Mouse (Mus musculus) lung, embryonic 16.5 days (tissue): ENCODE data around the gene Frs2. TPM values are rescaled to one million over a fixed set of nuclear protein-coding genes. Genes with fewer than 3 reads are reported as not detected.

Experiments used
- ATAC-seq: fragments of 200-750 bp; cut with Nextera tagmentation; 2 replicates; pipeline ENCODE4 v1.8.0; 2017; ENCODE audit warnings: low read depth, mild to moderate bottlenecking, moderate library complexity
- H3K27ac ChIP-seq: fragments of 300-500 bp; sonication (generic); 2 replicates; pipeline ENCODE4 v1.5.1; 2014; ENCODE audit warnings: mild to moderate bottlenecking, control low read depth, low read length
- H3K27me3 ChIP-seq: fragments of 300-500 bp; sonication (generic); 2 replicates; pipeline ENCODE4 v1.6.1; 2014; ENCODE audit warnings: low read depth, low read length, mixed read lengths; ENCODE audit not compliant: control insufficient read depth, insufficient read depth
- H3K36me3 ChIP-seq: fragments of 300-500 bp; sonication (generic); 2 replicates; pipeline ENCODE4 v1.6.1; 2014; ENCODE audit warnings: low read length; ENCODE audit not compliant: control insufficient read depth, insufficient read depth
- H3K4me1 ChIP-seq: fragments of 300-500 bp; sonication (generic); replicated peaks from 2 replicates; pipeline ENCODE4 v1.6.1; 2014; ENCODE audit warnings: low read length, mixed read lengths; ENCODE audit not compliant: control insufficient read depth, insufficient read depth
- H3K4me2 ChIP-seq: fragments of 300-500 bp; sonication (generic); 2 replicates; pipeline ENCODE4 v1.6.1; 2014; ENCODE audit warnings: low read depth, low read length, control low read depth
- H3K4me3 ChIP-seq: fragments of 300-500 bp; sonication (generic); 2 replicates; pipeline ENCODE4 v1.5.1; 2014; ENCODE audit warnings: mild to moderate bottlenecking, low read length, control low read depth
- H3K9ac ChIP-seq: fragments of 300-500 bp; sonication (generic); 2 replicates; pipeline ENCODE4 v1.6.1; 2014; ENCODE audit warnings: low read length, control low read depth
- H3K9me3 ChIP-seq: fragments of 300-500 bp; sonication (generic); 2 replicates; pipeline ENCODE4 v1.6.1; 2016; ENCODE audit warnings: low read length; ENCODE audit not compliant: control insufficient read depth
- WGBS: fragments of 180-500 bp; shearing (Covaris S2); extraction: QIAGEN DNeasy Blood & Tissue Kit; methylation state at CpG from one replicate; pipeline ENCODE4 v1.1.7; 2014; 5-methylcytosine and 5-hydroxymethylcytosine counted together
- polyA plus RNA-seq: library from polyadenylated mRNA; unstranded; fragments of >200 nt; fragmentation: Nextera tagmentation; extraction: Ambion mirVana; gene quantifications from 2 replicates; pipeline ENCODE4 v1.2.1, GENCODE M21; 2015

Gene Frs2
- polyA plus RNA-seq, 1 experiment from 2014 or later: 20.8 TPM

- no peak overlapping the region for H3K9ac ChIP-seq
- ATAC-seq: no peak
Observed at GRCm38 (mm10) chr10:117173111-117173510, 24.8 kb upstream of the Frs2 start.

DNA sequence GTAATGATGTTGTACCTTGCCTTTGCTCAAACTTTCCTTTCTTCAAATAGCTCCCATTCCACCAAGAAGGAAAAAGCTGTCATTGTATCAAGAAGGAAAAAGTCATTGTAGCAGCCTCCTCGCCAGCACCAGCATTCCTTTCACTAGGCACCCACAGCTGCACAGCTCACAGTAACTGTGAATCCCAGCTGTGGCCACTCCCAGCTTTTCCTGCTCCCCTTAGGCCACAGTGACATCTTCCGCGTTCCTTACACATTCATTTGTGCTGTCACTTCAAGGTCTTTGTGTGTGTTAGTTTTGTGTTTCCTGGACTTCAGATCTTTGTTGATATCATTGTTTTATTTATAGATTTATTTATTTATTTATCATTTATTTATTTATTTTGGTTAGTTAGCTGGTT lies 23.7 kb upstream of the Frs2 start:
- Histone ChIP-seq H3K4me2 (no peak overlapping the region), H3K9me3 (no peaks in the 10 kb centered on the region), H3K27ac (no peak overlapping the region), H3K27me3 (no peaks in the 10 kb centered on the region), H3K4me3 (no peak overlapping the region), H3K36me3 (no peaks in the 10 kb centered on the region), H3K9ac (no peak overlapping the region), H3K4me1 (peaks cover 5% of the 10 kb centered on the region)
- 17% methylated on average over 3 of the region's 3 CpGs for WGBS
- peak; percentile 52; the same call in 1 of the 2 replicates for ATAC-seq

More at GRCm38 (mm10) chr10:117173111-117173510, 24.8 kb upstream of the Frs2 start:
- Histone ChIP-seq H3K4me3 (no peak overlapping the region), H3K27ac (no peak overlapping the region), H3K27me3 (no peaks in the 10 kb centered on the region), H3K4me2 (no peak overlapping the region), H3K9me3 (no peaks in the 10 kb centered on the region), H3K36me3 (no peaks in the 10 kb centered on the region), H3K4me1 (peaks cover 5% of the 10 kb centered on the region)
- 85% methylated on average over 1 of the region's 1 CpGs for WGBS

DNA sequence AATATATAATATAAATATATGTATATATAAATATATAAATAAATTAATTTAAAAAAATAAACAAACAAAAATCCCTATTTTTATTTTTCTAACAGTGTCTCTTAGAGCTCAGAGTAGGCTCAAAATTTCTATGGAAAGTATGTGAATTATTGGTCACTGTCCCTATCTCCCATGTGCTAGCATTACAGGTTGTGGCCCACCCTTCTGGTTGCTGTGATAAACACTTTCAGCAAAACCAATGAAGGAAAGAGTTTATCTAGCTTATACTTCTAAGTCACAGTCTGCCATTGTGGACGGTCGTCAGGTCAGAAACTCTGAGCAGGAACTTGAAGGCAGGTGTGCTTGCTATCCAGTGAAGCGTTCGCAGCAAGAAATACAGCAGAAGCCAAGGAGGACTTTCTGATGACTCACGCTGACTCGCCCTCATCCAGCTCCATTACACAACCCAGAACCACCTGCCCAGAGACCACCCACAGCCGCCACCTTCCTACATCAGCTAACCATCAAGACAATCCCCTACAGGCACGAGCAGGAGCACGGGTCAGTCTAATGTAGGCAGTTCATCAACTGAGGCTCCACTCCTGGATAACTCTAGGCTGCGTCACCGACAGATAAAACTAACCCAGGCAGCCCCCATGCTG lies 18.6 kb upstream of the Frs2 start:
- H3K4me1 ChIP-seq: peaks cover 2% of the 10 kb centered on the region
- ATAC-seq: no peak
- no peaks in the 10 kb centered on the region for H3K27me3 ChIP-seq
- 88% methylated on average over 11 of the region's 11 CpGs for WGBS
- no peak overlapping the region for H3K27ac ChIP-seq
- no peak overlapping the region for H3K4me2 ChIP-seq
- no peak overlapping the region for H3K9ac ChIP-seq
- no peaks in the 10 kb centered on the region for H3K9me3 ChIP-seq
- H3K4me3 ChIP-seq: no peak overlapping the region
- H3K36me3 ChIP-seq: no peaks in the 10 kb centered on the region

DNA sequence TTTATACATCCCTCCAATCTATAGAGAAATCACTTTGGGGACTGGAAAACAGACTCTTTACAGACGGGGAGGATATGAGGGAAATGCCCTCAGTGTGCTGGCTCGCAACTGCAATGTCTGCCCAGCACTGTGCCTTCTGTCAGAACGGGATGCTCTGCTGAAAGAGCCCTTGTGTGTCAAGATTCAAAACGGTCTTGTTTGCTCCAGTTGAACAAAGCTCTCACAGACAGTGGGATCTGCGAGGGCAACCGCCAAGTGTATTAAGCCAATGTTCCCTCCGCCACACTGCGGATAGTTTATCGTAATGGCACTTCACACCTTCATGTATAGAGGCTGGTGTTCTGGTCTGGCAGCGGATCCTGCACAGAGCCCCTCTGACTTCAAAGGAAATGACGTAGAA lies 14.3 kb upstream of the Frs2 start:
- H3K9me3 ChIP-seq: no peaks in the 10 kb centered on the region
- H3K4me2 ChIP-seq: no peak overlapping the region
- no peaks in the 10 kb centered on the region for H3K4me1 ChIP-seq
- H3K36me3 ChIP-seq: no peaks in the 10 kb centered on the region
- no peak overlapping the region for H3K9ac ChIP-seq
- H3K27ac ChIP-seq: no peak overlapping the region
- WGBS: 40% methylated on average over 11 of the region's 11 CpGs
- no peak for ATAC-seq
- H3K4me3 ChIP-seq: no peak overlapping the region
- H3K27me3 ChIP-seq: no peaks in the 10 kb centered on the region

GRCm38 (mm10) chr10:117160099-117160498 lies 11.8 kb upstream of the Frs2 start:
- no peaks in the 10 kb centered on the region for H3K36me3 ChIP-seq
- H3K27ac ChIP-seq: no peak overlapping the region
- H3K9ac ChIP-seq: no peak overlapping the region
- H3K4me3 ChIP-seq: no peak overlapping the region
- 50% methylated on average over 11 of the region's 11 CpGs for WGBS
- no peak for ATAC-seq
- H3K27me3 ChIP-seq: no peaks in the 10 kb centered on the region
- H3K9me3 ChIP-seq: no peaks in the 10 kb centered on the region
- no peaks in the 10 kb centered on the region for H3K4me1 ChIP-seq
- no peak overlapping the region for H3K4me2 ChIP-seq

DNA sequence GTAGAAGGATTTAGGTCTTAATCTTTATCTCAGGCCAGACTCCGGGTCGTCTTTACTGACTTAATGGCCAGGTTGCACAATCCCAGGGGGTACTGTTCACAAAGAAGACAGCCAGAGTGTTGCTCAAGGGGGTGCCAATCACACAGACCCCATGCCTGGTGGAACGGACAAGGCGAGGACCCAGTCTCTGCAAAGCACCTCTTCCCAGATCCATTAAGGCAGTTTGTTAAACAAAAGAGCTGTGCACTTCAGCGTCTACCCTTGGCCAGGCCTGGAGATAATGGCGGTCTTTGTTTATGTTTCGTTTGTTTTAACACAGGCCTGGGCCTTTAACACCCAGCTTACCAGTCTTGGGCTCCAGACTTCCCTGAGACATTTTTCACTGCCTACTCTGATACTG lies 3.9 kb upstream of the Frs2 start:
- H3K27ac ChIP-seq: peak overlapping the region; percentile 46; the same call in 1 of the 2 replicates
- H3K4me2 ChIP-seq: 0 out of 2 replicates have a peak overlapping the region, but pooled peaks have one; percentile 1
- 18% methylated on average over 7 of the region's 7 CpGs for WGBS
- no peak overlapping the region for H3K9ac ChIP-seq
- H3K36me3 ChIP-seq: no peaks in the 10 kb centered on the region
- H3K4me1 ChIP-seq: peaks cover 17% of the 10 kb centered on the region
- H3K4me3 ChIP-seq: no peak overlapping the region
- H3K27me3 ChIP-seq: no peaks in the 10 kb centered on the region
- no peaks in the 10 kb centered on the region for H3K9me3 ChIP-seq
- no peak for ATAC-seq

DNA sequence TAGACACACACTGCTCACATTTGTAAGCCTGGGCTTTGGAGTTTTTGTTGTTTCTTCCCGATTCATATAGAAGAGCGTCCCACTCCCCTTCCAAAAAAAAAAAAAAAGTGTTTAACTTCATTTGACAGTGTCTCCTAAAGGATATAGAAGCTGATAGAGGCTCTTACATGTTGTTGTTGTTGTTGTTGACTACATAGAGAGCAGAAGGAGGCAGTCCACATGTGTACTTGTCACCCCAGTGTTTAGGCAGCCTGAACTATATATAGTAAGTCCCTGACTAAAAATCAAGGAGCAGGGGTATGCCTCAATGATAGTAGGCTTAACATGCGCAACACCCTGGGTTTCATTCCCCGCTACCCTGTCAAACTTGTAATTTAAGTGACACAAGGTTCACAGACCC lies 3.3 kb upstream of the Frs2 start:
- ATAC-seq: no peak
- H3K9me3 ChIP-seq: no peaks in the 10 kb centered on the region
- WGBS: 59% methylated on average over 4 of the region's 4 CpGs
- H3K9ac ChIP-seq: no peak overlapping the region
- no peak overlapping the region for H3K4me3 ChIP-seq
- H3K4me1 ChIP-seq: peaks cover 21% of the 10 kb centered on the region
- H3K4me2 ChIP-seq: no peak overlapping the region
- no peaks in the 10 kb centered on the region for H3K27me3 ChIP-seq
- no peaks in the 10 kb centered on the region for H3K36me3 ChIP-seq
- H3K27ac ChIP-seq: no peak overlapping the region

DNA sequence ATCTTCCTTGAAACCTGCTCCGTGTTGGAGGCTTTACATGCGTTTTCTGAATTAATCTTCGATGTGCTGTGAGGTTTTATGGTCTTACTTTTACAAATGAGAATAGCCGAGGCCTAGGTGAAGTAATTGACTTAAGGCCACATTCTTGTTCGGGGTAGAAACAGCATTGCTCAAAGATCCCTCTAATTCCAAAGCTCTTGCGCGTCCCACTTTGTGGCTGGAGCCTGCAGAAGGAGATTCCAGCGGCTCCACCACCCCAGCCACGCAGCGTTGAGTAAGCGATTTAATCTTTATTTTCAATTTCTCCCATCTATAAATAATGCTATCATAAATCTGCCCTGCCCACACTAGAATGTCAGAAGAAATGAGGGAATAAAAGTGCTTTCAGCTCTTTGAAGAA lies 2.9 kb upstream of the Frs2 start:
- WGBS: 20% methylated on average over 11 of the region's 11 CpGs

DNA sequence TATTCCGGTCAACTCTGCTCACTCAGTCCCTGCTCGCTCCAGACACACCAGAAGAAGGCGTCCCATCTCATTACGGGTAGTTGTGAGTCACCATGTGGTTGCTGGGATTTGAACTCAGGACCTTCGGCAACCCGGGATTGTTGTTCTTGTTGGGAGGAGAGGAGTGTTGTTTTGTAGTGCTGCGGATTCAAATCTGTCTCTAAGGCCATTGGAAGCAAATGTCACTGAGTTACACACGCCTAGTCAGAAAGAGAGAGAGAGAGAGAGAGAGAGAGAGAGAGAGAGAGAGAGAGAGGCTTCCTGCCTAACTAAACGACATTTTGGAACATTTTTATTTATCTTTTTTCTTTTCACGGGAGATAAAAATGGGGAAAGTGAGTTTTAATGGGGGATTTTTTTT lies 2.4 kb upstream of the Frs2 start:
- no peak overlapping the region for H3K9ac ChIP-seq
- no peaks in the 10 kb centered on the region for H3K27me3 ChIP-seq
- H3K27ac ChIP-seq: no peak overlapping the region
- peak overlapping the region; percentile 68 for H3K4me2 ChIP-seq
- WGBS: 31% methylated on average over 10 of the region's 10 CpGs
- H3K9me3 ChIP-seq: no peaks in the 10 kb centered on the region
- H3K4me3 ChIP-seq: no peak overlapping the region
- peaks cover 28% of the 10 kb centered on the region for H3K4me1 ChIP-seq
- no peak for ATAC-seq
- H3K36me3 ChIP-seq: no peaks in the 10 kb centered on the region

More for the DNA sequence above, 2.9 kb upstream of the Frs2 start:
- H3K27ac ChIP-seq: no peak overlapping the region
- ATAC-seq: no peak
- H3K36me3 ChIP-seq: no peaks in the 10 kb centered on the region
- no peak overlapping the region for H3K4me2 ChIP-seq
- H3K4me1 ChIP-seq: peaks cover 25% of the 10 kb centered on the region
- H3K9ac ChIP-seq: no peak overlapping the region
- no peak overlapping the region for H3K4me3 ChIP-seq
- H3K9me3 ChIP-seq: no peaks in the 10 kb centered on the region
- no peaks in the 10 kb centered on the region for H3K27me3 ChIP-seq
